10 mouse cellular contexts compared by ENCODE assay signal in the genomic region with DNA sequence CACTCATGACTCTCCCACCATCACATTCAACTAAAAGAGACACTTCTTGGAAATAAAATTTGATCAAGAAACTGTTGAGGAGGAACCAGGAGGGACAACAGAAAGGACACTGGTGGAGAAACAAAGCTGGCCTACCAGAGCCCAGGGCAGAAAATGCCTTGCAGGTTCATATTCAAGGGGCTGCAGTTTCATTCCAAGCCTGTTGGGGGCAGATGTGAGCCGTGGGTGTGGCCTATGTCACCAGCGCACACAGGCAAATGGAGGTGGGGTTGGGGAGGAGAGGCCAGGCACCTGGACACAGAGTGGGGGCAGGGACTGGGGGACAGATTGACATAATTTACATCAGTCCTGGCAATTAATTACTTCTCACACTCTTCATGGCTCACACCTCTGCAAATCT.
DNase-seq lines count a peak whose midpoint lies in the region; ATAC-seq and TF ChIP-seq lines count a peak whose summit lies in the region.
"Had no signal": no experiment of that assay in that cellular context is flagged by ENCODE, and none has a peak within 500 bp of the region (broad histone marks: within the 10 kb centered on the region; RNA-seq: fewer than 3 reads in every experiment).

No protein-coding gene starts in this region.

- no peak overlapping the region for H3K4me3 ChIP-seq in heart, adult 2 months
- H3K4me3 ChIP-seq in thymus, adult 2 months (ENCODE audit: control insufficient read depth, insufficient read depth, low read length) = no peak overlapping the region
- H3K4me3 ChIP-seq in embryonic facial prominence, embryonic 11.5 days (ENCODE audit: low read depth, low read length) = no peak overlapping the region
- H3K4me3 ChIP-seq: embryonic facial prominence, embryonic 15.5 days; heart, embryonic 13.5 days had no signal

- WGBS in heart, adult 2 months = 10% methylated on average over 2 of the region's 2 CpGs
- WGBS in thymus, adult 2 months = 4% methylated on average over 2 of the region's 2 CpGs
- 3% methylated on average over 2 of the region's 2 CpGs for WGBS in embryonic facial prominence, embryonic 11.5 days

- DNase-seq in heart, adult 2 months = no peak
- no peak for DNase-seq in heart, adult 8-10 months (ENCODE audit: low spot score)
- DNase-seq in thymus, adult 2 months = peak; percentile 13
- no peak for DNase-seq in thymus, postnatal 0 days (ENCODE audit: low spot score)
- DNase-seq in embryonic facial prominence, embryonic 11.5 days (ENCODE audit: low spot score) = peak; percentile 44
- no peak for DNase-seq in right cerebral cortex, adult 18-20 months
- DNase-seq in kidney, postnatal 25 days = no peak
- no peak for DNase-seq in urinary bladder, adult 18-20 months (ENCODE audit: low spot score in 2 of 2)

- intact Hi-C loops in heart, adult 2 months (cut with DNase I) = no loop called here

- TF ChIP-seq POLR2A in heart, adult 2 months (IDR thresholded peaks at IDR 0.05; ENCODE audit: insufficient read depth, low read depth, low read length) = no peak
- no peak for TF ChIP-seq POLR2A in thymus, adult 2 months (IDR thresholded peaks at IDR 0.05; ENCODE audit: control insufficient read depth, extremely low read depth, insufficient read depth, low read length, poor library complexity)

- ATAC-seq in embryonic facial prominence, embryonic 11.5 days (replicated peaks; ENCODE audit: insufficient number of reproducible peaks, low FRiP score, low TSS enrichment, low read depth) = no peak

- no peaks in the 10 kb centered on the region for H3K36me3 ChIP-seq in heart, adult 2 months (ENCODE audit: control insufficient read depth, insufficient read depth, low read length)
- no peaks in the 10 kb centered on the region for H3K36me3 ChIP-seq in thymus, adult 2 months (ENCODE audit: control insufficient read depth, insufficient read depth, low read length)
- H3K36me3 ChIP-seq in embryonic facial prominence, embryonic 11.5 days (replicated peaks; ENCODE audit: control insufficient read depth, insufficient read depth, low read depth, low read length) = no peaks in the 10 kb centered on the region
- H3K36me3 ChIP-seq: embryonic facial prominence, embryonic 15.5 days; heart, embryonic 13.5 days had no signal

- no peak overlapping the region for H3K4me2 ChIP-seq in embryonic facial prominence, embryonic 11.5 days (ENCODE audit: low read depth, low read length)
- H3K4me2 ChIP-seq: embryonic facial prominence, embryonic 15.5 days; heart, embryonic 13.5 days had no signal

- no peak overlapping the region for H3K9ac ChIP-seq in heart, adult 2 months (ENCODE audit: low read depth, low read length)
- no peak overlapping the region for H3K9ac ChIP-seq in embryonic facial prominence, embryonic 11.5 days (replicated peaks; ENCODE audit: low read length)
- H3K9ac ChIP-seq: embryonic facial prominence, embryonic 15.5 days; heart, embryonic 13.5 days had no signal

- H3K9me3 ChIP-seq in embryonic facial prominence, embryonic 11.5 days (replicated peaks; ENCODE audit: control insufficient read depth, low read length) = no peaks in the 10 kb centered on the region
- H3K9me3 ChIP-seq: embryonic facial prominence, embryonic 15.5 days; heart, embryonic 13.5 days had no signal

- TF ChIP-seq CTCF in heart, adult 2 months (IDR thresholded peaks at IDR 0.05) = 0 out of 2 replicates have a peak, but pooled peaks have one; percentile 10
- no peak for TF ChIP-seq CTCF in thymus, adult 2 months (IDR thresholded peaks at IDR 0.05; ENCODE audit: borderline replicate concordance, control insufficient read depth, extremely low read depth, insufficient read depth, low read length, poor library complexity)

- TF ChIP-seq EP300 in heart, adult 2 months (IDR thresholded peaks at IDR 0.05; ENCODE audit: insufficient read depth, low read depth, low read length) = no peak

- no peaks in the 10 kb centered on the region for H3K79me2 ChIP-seq in heart, adult 2 months (replicated peaks; ENCODE audit: control insufficient read depth, insufficient read depth, low read length)

- H3K27me3 ChIP-seq in heart, adult 2 months (ENCODE audit: control insufficient read depth, insufficient read depth, low read length) = no peaks in the 10 kb centered on the region
- no peaks in the 10 kb centered on the region for H3K27me3 ChIP-seq in thymus, adult 2 months (ENCODE audit: control insufficient read depth, insufficient read depth, low read length)
- no peaks in the 10 kb centered on the region for H3K27me3 ChIP-seq in embryonic facial prominence, embryonic 11.5 days (ENCODE audit: control insufficient read depth, insufficient read depth, low read length)
- H3K27me3 ChIP-seq: embryonic facial prominence, embryonic 15.5 days had no signal

- H3K4me1 ChIP-seq in heart, adult 2 months (ENCODE audit: control insufficient read depth, insufficient read depth, low read length) = no peaks in the 10 kb centered on the region
- no peaks in the 10 kb centered on the region for H3K4me1 ChIP-seq in thymus, adult 2 months (replicated peaks; ENCODE audit: control insufficient read depth, insufficient read depth, low read length)
- no peaks in the 10 kb centered on the region for H3K4me1 ChIP-seq in embryonic facial prominence, embryonic 11.5 days (ENCODE audit: control insufficient read depth, insufficient read depth, low read length)
- H3K4me1 ChIP-seq: embryonic facial prominence, embryonic 15.5 days; heart, embryonic 13.5 days had no signal

- no peak overlapping the region for H3K27ac ChIP-seq in heart, adult 2 months
- no peak overlapping the region for H3K27ac ChIP-seq in thymus, adult 2 months (ENCODE audit: control insufficient read depth, insufficient read depth, low read length)
- no peak overlapping the region for H3K27ac ChIP-seq in embryonic facial prominence, embryonic 11.5 days (replicated peaks; ENCODE audit: low read depth, low read length)
- H3K27ac ChIP-seq: embryonic facial prominence, embryonic 15.5 days; heart, embryonic 13.5 days had no signal

Comparison
In these comparisons a context has a peak if more than half of its experiments do, and no peak if none do; other contexts are left out.
1. DNase-seq: peak in thymus, adult 2 months (single experiment) and embryonic facial prominence, embryonic 11.5 days (single experiment); none in heart, adult 2 months (0 of 2), heart, adult 8-10 months (single experiment), thymus, postnatal 0 days (single experiment), right cerebral cortex, adult 18-20 months (single experiment), kidney, postnatal 25 days (0 of 2) and urinary bladder, adult 18-20 months (0 of 2).